Mouse (Mus musculus) adrenal gland, adult 2 months (tissue): Measurements from ENCODE around the gene A830031A19Rik. TPM values are rescaled to one million over a fixed set of nuclear protein-coding genes. Genes with fewer than 3 reads are reported as not detected.

ENCODE experiments used
- DNase-seq: peaks from one replicate; pipeline ENCODE4 v3.0.0; 2021
- polyA plus RNA-seq: library from polyadenylated mRNA; depleted of rRNA; stranded (reverse); fragments of >200 nt; gene quantifications from 2 replicates; pipeline ENCODE4 v1.2.3, GENCODE M21; 2012
- total RNA-seq, 2 experiments: library from RNA; stranded (reverse); gene quantifications; 2 replicates each; pipeline ENCODE4 v1.2.3; 2021

The A830031A19Rik gene
- total and polyA plus RNA-seq, 3 experiments, result not detected

DNA sequence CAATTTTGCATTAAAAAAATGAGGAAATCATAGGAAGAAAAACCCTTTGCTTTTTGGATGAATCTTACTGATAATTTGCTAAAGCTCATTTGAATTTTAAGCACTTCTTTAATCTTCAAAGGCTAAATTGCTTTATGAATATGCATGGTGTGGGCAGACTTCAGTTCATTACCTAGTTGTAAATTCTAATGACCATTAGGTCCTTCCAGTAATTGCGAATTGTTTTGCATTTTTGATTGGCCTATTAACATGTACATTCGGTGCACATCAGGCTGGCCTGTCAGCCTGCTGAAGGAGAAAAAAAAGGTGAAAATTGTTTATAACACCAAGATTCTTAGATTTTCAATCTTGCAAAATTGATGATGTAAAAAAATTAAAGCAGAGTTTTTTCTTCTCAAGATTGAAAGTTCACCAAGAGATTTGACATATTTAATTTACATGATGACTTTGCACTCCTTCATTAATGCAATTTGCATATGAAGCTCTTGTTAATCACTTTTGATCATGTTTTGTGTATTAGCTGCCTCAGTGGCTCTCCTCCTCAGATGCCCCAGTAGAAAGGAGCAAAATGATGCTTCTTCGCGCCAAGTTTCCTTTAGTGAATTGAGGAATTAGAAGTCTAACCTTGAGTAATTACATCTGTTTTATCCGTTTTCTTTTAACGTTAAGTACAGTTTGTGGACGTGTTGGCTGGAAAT lies 21.0 kb upstream of the A830031A19Rik start:
- DNase-seq, result no peak

DNA sequence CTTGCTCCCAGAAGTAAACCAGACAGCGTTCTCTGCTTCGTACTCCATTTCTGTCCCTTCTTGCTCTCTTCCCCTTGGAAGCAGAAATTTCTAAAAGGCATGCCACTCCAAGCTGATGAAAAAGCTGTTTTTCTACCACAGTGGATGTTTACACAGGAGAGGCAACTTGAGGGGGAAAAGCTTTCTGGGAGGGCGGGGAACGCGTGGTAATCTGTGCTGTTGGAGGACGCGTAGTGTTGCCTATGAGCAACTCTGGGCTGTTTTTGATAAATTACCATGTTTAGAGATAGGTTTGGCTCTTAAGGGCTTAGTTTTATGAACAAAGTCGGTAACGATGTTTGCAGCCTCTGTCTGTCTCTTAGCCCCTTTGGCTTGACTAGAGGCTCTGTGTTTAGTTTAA lies 20.4 kb upstream of the A830031A19Rik start:
- no peak for DNase-seq

DNA sequence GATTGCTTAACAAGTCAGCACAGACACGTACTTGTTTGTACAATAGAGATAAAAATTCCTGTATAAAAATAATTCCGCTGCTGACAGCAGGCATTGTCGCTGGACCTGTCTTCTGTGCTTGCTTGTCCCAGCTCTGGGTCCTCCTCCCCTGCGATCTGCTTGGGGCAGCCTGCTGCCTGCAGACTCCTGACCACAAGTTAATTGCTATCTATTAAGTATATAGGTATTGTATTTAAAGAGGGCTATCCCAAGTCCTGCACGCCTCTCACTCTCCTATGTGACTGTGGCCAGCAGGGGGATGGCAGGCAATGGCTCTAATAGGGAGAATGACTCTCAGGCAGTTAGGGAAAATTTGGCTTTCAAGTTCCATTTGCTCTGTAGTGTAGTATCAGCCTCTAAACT lies 19.2 kb upstream of the A830031A19Rik start:
- no peak for DNase-seq

DNA sequence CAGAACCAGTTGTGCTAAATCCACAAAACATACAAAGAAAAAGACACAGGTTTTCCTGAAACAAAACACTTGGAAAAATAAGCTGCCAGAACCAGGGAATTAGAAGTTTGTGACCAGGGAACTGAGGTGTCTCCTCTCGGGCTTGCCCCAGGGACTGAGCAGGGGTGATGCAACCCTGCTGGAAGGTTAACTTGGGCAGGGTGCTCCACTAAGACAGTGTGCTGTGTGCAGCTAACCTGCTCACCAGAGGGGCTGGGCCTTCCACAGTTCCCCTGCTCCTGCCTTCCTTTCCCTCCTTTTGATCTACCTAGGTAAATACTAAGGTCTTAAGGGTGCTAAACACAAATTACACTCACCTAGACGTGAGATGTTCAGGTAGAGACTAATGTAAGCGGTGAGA lies 17.8 kb upstream of the A830031A19Rik start:
- DNase-seq, result no peak

DNA sequence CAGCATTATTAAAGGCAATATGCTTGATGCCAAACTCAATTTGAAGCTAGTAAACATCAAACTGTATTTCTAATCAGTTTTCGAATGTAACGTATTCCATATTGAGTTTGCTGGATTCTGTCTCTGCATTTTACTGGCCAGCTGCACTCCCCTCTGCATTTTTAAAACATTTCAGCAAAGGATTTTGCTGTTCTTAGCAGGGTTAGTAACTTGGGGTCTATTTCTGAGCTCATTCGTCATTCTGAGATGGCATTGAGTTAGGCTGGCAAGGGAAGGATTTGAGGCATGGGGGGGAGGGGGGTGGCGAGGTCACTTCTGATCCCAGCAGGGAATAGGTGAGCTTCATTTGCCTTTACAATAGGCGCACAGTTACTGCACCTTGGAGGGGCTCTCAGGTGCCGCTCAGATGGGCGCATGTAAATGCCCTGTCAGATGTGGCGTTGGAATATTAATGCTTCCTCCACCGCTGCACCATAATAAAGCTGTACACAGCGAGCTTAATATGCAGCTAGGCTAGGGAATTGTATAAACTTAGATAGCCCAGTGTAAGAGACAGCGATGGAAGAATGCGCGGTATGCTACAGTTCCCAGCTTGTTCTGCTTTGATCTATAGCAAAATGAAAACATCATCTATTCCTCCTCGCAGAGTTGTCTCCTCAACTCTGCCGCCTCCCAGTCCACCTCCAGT lies 16.7 kb upstream of the A830031A19Rik start:
- DNase-seq, result no peak

DNA sequence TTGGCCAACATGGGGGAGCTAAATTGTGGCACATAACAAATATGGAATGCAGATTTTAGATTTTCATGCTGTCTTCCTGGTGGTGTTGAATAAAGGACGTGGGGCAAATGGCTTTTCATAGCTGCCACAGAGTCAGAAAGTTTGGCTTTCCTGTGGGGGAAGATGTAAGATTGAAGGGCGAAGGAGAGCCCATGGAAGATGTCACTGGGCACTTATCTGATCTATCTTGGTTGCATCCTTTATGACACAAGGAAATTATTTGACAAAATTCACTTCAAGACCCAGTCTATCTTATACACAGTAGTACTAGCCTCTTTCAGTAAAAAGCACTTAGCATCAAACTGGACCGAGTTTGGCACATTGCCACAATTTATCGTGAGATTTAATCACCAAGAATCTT lies 15.6 kb upstream of the A830031A19Rik start:
- DNase-seq, result no peak

DNA sequence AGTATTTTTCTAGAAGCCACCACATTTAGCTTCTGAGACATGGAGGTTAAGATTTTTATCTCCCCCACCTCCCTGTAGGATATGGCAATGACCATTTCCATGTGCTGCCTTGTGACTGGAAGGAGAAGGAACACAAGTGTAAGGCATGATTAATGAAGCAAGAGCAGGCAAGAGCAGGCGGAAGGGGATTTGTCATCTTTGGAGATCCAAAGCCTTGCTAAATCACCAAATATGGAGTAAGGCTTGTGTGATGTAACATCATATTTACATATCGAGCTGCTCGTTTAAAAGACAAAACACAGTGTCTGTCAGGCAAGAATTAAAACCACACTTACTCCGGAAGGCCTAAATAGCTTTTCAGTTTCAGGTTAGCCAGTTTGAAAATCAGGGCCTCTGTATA lies 12.2 kb upstream of the A830031A19Rik start:
- DNase-seq, result no peak

DNA sequence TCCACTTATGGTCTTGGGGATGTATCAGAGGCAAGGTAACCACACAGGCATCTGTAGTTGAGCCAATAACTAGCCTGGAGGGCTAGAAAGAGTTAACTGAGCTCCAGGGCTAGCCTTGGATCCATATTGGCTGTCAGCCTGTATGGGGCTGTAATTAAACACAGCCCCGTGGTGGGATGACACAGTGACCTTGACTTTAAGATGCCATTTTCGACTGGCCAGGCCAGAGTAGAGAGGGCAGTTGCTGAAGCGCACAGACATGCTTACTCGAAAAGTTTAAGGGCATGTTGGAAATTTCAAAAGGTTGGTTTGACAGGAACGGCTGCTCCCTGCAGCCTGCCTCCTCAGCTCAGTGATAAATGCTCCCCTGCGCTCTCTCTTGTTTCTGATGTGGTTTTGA lies 11.1 kb upstream of the A830031A19Rik start:
- DNase-seq, result peak; percentile 76

DNA sequence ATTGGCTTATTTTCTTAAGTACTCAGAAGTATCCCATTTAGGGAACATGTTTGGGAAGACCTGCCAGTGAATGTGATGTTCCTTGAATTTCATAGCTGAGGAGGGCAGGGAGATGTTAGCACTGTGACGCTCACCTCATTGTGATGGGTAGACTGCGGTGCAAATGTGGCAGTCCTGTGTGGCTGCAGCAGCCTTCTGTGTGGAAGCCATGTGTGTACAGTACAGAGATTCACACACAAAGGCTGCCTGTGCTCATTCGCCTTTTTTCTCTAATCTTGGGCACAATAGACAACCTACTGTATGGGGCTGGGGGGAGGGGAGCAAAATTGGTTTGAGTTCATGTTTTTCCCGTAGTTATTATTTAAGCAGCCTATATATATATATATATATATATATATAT lies 9.7 kb upstream of the A830031A19Rik start:
- no peak for DNase-seq

DNA sequence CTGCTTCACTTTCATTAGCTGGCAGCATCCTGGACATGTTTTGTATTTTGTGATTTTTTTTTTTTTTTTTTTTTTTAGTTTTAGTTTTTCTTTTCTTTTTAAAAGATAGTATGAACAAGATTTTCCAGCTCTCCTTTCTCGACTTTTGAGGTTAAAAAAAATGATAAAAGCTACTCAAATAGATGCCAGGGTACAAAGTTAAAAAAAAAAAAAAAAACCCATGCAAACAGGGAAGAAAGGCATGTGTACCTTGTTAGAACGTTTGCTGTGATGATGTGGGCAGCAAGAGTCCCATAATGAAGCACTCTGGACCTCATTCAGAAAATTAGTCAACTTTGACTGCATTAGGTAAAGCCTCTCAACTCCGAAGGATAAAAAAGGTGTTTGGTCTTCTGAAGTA lies 9.2 kb upstream of the A830031A19Rik start:
- no peak for DNase-seq

DNA sequence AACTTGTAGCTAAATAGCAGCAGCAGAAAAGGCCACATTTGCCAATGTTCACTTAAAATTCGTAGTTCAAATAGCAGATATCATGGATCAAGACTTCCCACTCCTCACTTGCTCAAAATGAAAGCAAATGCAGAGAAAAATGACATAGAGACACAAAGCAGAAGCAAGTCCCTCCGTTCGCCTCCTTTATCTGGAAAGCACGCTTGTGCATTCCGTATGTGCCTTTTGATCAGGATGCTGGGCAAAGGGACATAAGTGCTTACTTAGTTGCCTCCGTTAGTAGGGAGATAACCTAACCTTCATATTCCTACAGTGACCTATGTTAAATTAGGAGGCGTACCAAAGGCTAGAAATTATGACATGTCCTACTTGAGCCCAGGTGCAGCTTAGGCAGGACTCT lies 8.6 kb upstream of the A830031A19Rik start:
- no peak for DNase-seq

DNA sequence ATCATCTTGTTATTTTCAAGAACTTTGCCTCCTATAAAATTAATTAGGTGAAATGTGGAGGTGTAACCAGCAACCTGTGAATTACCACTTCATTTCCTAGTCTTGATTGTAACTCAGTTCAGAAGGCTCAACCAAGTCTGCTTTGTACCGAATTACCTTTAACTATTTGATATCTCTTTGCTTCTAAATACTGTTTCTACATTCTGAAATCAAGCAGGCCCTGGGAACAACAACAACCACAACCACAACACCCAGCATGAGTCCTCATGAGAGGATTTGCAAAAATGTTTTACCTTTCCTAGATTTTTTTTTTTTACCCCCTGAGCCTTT lies 8.2 kb upstream of the A830031A19Rik start:
- no peak for DNase-seq

DNA sequence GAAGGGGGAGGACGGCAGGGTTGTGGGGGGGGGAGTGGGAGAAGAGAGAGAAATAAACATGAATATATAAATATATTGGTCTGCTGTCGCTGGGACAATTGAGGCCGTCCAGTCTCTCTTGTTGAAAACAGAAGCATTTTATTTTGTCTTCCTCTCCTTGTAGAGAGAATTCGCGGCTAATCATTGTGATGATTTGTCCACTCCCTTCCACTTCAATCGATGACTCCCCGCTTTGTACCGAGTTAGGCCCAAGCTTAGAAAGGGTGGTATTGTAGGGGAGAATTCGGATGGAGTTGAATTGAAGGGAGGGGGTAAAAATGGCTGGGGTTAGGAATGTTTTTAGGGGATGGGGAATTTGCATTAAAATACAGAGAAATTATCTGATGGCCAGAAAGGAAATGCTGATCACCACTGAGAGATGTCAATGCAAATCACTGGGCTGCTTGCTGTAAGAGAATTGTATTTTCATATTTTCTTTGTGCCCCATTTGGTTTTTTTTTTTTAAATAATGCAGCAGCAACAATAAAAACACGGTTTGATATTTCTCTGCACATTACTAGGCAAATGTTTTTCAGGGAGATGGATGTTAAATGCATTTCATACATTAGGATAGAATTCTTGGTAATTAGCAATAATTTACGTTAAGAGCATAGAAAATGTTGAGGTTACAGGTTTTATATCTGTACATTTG lies 7.7 kb upstream of the A830031A19Rik start:
- DNase-seq, result no peak

DNA sequence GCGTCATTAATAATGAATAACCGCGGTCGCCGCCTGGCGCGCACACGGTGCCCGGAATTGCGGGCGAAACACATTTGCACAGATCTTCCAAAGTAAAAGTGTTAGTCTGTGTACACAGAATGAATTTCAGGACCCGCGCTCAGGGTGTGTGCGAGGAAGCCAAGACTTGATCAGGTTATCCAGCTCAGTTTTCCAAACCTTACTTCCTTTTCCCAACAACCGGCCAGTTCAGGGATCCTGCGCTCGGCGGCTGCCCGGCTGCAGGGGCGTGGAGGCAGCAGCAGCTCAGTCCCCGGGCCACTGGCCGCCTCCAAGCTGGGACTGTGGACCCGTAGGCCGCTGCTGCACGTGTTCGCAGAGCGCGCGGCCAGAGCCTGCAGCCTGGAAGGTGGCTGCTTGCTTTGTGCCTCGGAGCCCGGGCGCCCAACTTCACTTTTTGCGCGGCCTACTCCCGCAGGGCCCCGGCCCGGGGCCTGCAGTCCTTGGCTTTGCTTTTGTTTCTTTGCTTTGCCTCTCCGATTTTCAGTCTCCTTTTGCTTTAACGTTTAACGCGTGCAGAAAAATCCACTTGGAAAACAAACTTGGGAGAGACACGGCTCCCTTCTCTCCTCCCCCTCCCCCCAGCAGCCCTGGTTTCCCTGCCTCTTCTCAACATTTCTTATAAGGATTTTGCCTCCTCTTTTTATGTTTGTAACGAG lies 7.0 kb upstream of the A830031A19Rik start:
- peak; percentile 77 for DNase-seq

DNA sequence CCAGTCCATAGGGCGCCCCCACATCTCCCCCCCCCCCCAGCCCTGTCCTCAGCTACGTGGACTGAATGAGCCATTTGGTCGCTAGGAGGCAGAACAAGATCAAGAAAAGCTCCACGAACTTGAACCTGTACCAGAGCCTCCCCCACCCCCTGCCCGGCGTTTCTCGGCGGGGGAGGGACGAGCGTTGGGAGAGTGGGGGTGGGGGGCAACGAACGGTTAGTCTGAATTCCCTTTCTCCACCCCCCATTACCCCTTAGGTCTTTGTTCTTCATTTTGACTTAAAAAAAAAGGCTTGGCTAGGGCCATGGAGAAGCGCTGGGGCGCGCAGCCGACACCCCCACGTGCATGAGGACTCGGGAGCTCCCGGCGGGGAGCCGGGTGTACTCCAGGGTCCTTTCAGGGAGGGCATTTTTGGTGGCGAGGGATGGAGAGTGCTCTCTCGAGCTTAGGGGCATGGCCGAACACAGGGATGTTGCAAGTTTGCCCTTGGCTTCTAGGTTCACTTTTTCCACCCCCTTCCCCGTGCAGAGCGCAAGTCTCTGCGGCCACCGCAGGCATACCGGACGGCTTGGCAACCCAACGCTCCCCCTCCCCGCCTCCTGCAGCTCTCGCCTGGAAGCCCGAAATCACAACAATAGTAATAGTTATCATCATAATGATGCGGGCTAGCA lies 6.3 kb upstream of the A830031A19Rik start:
- peak; percentile 82 for DNase-seq

DNA sequence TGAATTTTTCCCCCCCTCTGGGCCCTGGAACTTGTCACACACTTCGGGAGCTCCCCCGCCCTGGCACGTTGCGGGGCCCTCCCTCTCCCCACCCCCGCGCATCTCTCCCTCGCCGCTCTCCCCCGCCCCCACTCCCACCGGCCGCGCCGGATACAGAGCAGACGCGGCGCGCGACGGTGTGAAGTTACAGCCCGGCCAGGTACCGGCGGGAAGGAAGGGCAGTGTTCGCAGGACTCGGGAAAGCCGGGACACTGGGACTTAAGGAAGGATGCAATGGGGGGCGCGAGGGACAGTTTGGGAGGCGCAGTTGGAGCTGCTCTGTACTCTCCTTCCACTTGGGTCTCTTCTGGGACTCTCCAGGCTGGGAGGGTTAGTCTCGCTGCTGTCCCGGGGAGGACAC lies 5.7 kb upstream of the A830031A19Rik start:
- DNase-seq, result peak; percentile 62

DNA sequence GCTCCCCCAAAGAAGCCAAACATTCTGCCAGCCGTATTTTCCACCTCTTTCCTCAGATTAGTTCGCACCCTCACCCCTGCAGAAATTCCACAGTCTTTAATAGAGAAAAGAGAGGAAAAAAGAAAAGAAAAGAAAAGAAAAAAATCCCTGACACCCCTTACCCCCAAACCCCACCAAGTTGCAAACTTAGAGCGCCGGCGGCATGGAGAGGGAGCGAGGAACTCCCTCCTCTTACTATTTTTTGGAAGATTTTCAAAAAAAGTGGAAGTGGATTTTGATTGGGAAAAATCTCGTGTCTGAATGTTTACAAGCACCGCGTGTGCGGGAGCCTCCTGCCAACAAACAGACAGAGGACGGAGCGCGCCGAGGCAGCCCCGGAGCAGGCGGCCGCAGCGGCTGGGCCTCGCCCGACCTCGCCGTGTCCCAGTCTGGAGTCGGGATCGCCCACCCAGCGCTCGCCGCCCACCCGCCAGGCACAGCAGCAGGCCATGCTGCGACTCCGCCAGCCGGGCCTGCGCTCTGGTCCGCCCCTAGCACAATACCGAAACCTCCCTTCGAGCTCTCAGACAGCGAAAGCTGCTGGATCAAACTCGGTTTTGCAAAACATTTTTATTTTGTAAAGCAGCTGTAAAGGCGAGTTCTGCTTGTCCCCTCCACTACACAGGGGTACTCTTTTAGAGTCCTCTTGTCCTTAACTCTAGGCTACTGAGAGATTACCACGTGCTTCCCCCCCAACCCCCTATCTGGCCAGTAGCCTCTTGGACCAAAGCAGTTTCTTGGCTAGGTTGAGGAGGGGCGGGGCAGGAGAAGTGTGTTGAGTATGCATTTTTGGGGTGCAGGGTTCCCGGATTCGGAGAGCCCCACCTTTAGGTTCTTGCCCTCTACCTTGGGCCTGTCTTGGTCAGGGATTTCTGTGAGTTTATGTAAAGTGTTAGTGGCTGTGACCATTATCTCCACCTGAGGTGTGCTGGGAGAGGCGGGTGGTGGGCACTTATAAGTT lies 4.8 kb upstream of the A830031A19Rik start:
- DNase-seq, result peak; percentile 73

DNA sequence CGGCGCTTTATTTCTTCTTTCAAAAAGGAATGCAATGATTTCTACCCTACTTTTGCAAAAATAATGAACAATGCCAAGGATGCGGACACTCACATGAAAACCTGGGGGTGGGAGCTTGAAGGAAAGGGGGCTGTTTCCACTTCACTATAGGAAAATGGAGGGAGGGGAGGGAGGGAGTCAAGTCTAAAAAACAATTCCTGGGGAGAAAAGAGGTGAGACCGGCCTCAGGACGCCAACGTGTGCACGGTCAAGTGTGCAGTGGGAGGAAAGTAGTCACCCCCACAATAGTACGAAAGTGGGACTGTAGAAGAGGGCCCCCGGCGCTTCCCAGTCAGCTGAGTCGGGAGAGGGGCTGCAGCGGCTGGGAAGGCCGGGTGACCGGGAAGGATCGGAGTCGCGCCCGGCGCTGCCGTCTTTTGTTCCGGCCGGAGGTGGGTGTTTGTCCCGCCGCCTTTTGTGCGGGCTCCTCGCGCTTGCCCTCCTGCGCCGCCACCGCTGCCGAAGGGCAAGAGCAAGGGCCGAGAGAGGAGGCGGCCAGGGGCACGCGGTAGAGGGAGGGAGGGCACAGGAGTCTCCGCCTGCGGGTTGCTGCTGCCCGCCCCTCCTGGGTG lies 4.0 kb upstream of the A830031A19Rik start:
- DNase-seq, result peak; percentile 80

DNA sequence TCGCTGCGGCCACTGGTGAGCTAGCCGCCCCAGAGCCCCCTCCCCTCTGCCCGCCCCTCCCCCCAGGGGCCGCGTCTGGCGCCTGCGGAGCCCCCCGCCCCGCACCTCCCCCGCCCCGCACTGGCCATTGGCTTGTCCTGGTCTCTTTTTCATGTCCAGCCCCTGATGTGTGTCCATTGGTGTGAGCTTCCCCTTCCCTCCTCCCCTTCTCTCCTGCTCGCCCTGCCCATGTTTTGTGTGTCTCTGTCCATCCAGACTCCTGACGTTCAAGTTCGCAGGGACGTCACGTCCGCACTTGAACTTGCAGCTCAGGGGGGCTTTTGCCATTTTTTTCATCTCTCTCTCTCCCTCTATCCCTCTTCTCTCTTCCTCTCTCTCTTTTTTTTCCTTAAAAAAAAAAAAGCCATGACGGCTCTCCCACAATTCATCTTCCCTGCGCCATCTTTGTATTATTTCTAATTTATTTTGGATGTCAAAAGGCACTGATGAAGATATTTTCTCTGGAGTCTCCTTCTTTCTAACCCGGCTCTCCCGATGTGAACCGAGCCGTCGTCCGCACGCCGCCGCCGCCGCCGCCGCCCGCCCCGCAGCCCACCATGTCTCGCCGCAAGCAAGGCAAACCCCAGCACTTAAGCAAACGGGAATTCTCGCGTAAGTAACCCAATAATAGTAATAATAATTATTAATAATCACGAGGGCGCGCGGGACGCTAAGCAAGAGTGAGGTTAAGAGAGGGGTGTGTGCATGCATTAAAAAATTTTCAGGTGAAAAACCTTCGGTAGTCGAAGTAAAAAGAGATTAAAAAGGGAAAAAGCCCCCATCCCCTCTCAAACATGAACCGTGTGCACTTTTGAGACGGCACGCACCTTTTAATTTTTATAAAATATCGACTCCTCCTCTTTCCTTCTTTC lies 3.2 kb upstream of the A830031A19Rik start, which contains the start of gene Bcl11a:
Gene Bcl11a, plus strand, starts transcription at position 262 of the 911 bp plus-strand sequence.
- DNase-seq, result peak; percentile 77
